Mouse (Mus musculus) heart, postnatal 36 days (tissue): ENCODE measurements around the gene Apba3. TPM values are rescaled to one million over a fixed set of nuclear protein-coding genes. Genes with fewer than 3 reads are reported as not detected.

Experiments
- DNase-seq, 2 experiments: peaks; one replicate each; pipeline ENCODE4 v3.0.0; 2021 to 2022
- intact Hi-C: fragments of 180-260 bp; cut with DNase I; formaldehyde crosslinking; loops from one replicate; pipeline ENCODE4 v1.15.1; 2025
- total RNA-seq, 2 experiments: library from RNA; stranded (reverse); gene quantifications; 2 replicates each; pipeline ENCODE4 v1.2.3; 2021

Gene Apba3
- total RNA-seq, 2 experiments from 2014 or later, result 102 to 108 TPM

- DNase-seq, result no peak
- intact Hi-C loops, result no loop called here
Observed at GRCm38 (mm10) chr10:81247804-81248203, 19.0 kb upstream of the Apba3 start.

GRCm38 (mm10) chr10:81249442-81249841 is 17.3 kb upstream of the Apba3 start:
- DNase-seq, result no peak
- intact Hi-C loops, result no loop called here

GRCm38 (mm10) chr10:81252424-81253419 is 14.0 kb upstream of the Apba3 start, which contains the start of gene Matk:
Gene Matk, plus strand, starts transcription at chr10:81252935.
- intact Hi-C loops, result no loop called here
- DNase-seq, result peak in 1 of 2 experiments; percentile 27

GRCm38 (mm10) chr10:81254886-81255285 is 11.9 kb upstream of the Apba3 start:
- DNase-seq, result no peak
- intact Hi-C loops, result no loop called here

- no peak for DNase-seq
- intact Hi-C loops, result no loop called here
Observed at GRCm38 (mm10) chr10:81257158-81258039, 9.4 kb upstream of the Apba3 start.

- DNase-seq, result no peak
- intact Hi-C loops, result no loop called here
Observed at GRCm38 (mm10) chr10:81259225-81259884, 7.4 kb upstream of the Apba3 start.

GRCm38 (mm10) chr10:81261025-81261424 is 5.7 kb upstream of the Apba3 start:
- intact Hi-C loops, result no loop called here
- DNase-seq, result no peak

GRCm38 (mm10) chr10:81265540-81265939 is 1.2 kb upstream of the Apba3 start:
- no peak for DNase-seq
- intact Hi-C loops, result no loop called here

- intact Hi-C loops, result no loop called here
Observed at GRCm38 (mm10) chr10:81268056-81268455, 1.3 kb downstream of the Apba3 start.

GRCm38 (mm10) chr10:81268643-81269412 is 2.1 kb downstream of the Apba3 start:
- intact Hi-C loops, result no loop called here

More at GRCm38 (mm10) chr10:81268056-81268455, 1.3 kb downstream of the Apba3 start:
- DNase-seq, result peak; percentile 82 to 84

GRCm38 (mm10) chr10:81272356-81272755 is 5.6 kb downstream of the Apba3 start:
- intact Hi-C loops, result no loop called here

More at GRCm38 (mm10) chr10:81268643-81269412, 2.1 kb downstream of the Apba3 start:
- DNase-seq, result no peak

GRCm38 (mm10) chr10:81273842-81274241 is 7.1 kb downstream of the Apba3 start:
- DNase-seq, result no peak
- intact Hi-C loops, result no loop called here

More at GRCm38 (mm10) chr10:81272356-81272755, 5.6 kb downstream of the Apba3 start:
- DNase-seq, result no peak

- intact Hi-C loops, result no loop called here
- DNase-seq, result no peak
Observed at GRCm38 (mm10) chr10:81277676-81278075, 10.9 kb downstream of the Apba3 start.

- DNase-seq, result no peak
- intact Hi-C loops, result no loop called here
Observed at GRCm38 (mm10) chr10:81279496-81279895, 12.7 kb downstream of the Apba3 start.

- intact Hi-C loops, result no loop called here
- no peak for DNase-seq
Observed at GRCm38 (mm10) chr10:81284189-81284588, 17.4 kb downstream of the Apba3 start.

GRCm38 (mm10) chr10:81284719-81285118 is 18.0 kb downstream of the Apba3 start:
- intact Hi-C loops, result no loop called here
- no peak for DNase-seq

GRCm38 (mm10) chr10:81285694-81286450 is 19.1 kb downstream of the Apba3 start:
- intact Hi-C loops, result no loop called here
- peak; percentile 91 to 97 for DNase-seq

- intact Hi-C loops, result no loop called here
- DNase-seq, result no peak
Observed at GRCm38 (mm10) chr10:81286586-81286985, 19.8 kb downstream of the Apba3 start.
